Mouse (Mus musculus) midbrain, embryonic 11.5 days (tissue): ENCODE measurements around the gene Olfr183. TPM values are rescaled to one million over a fixed set of nuclear protein-coding genes. Genes with fewer than 3 reads are reported as not detected.

Experiments used
- polyA plus RNA-seq: library from polyadenylated mRNA; unstranded; fragments of >200 nt; fragmentation: Nextera tagmentation; extraction: Ambion mirVana; gene quantifications from 2 replicates; pipeline ENCODE4 v1.2.1, GENCODE M21; 2014

Olfr183 gene
- polyA plus RNA-seq, 1 experiment from 2014 or later = not detected

Other genes starting within 250 kb of the Olfr183 start
- gene Olfr172, start 232.2 kb upstream of the Olfr183 start, polyA plus RNA-seq = not detected in 2 replicates
- gene Olfr173, start 195.1 kb upstream of the Olfr183 start, polyA plus RNA-seq = not detected in 2 replicates
- not detected in 2 replicates for gene Olfr175-ps1, start 168.6 kb upstream of the Olfr183 start, polyA plus RNA-seq
- not detected in 2 replicates for gene Olfr177, start 120.6 kb upstream of the Olfr183 start, polyA plus RNA-seq
- gene Olfr178, start 103.3 kb upstream of the Olfr183 start, polyA plus RNA-seq = not detected in 2 replicates
- not detected in 2 replicates for gene Olfr181, start 66.6 kb upstream of the Olfr183 start, polyA plus RNA-seq
- gene Olfr180, start 66.0 kb upstream of the Olfr183 start, polyA plus RNA-seq = not detected in 2 replicates
- gene Olfr186, start 34.9 kb downstream of the Olfr183 start, polyA plus RNA-seq = not detected in 2 replicates
- not detected in 2 replicates for gene Olfr187, start 44.4 kb downstream of the Olfr183 start, polyA plus RNA-seq
- not detected in 2 replicates for gene Olfr190, start 82.6 kb downstream of the Olfr183 start, polyA plus RNA-seq
- not detected in 2 replicates for gene Olfr191, start 94.5 kb downstream of the Olfr183 start, polyA plus RNA-seq
- not detected in 2 replicates for gene Olfr193, start 116.5 kb downstream of the Olfr183 start, polyA plus RNA-seq
- not detected in 2 replicates for gene Olfr194, start 125.7 kb downstream of the Olfr183 start, polyA plus RNA-seq
- not detected in 2 replicates for gene Olfr195, start 151.7 kb downstream of the Olfr183 start, polyA plus RNA-seq
- gene Olfr196, start 175.1 kb downstream of the Olfr183 start, polyA plus RNA-seq = not detected in 2 replicates
- gene Olfr198, start 208.2 kb downstream of the Olfr183 start, polyA plus RNA-seq = not detected in 2 replicates
- not detected in 2 replicates for gene Olfr199, start 224.4 kb downstream of the Olfr183 start, polyA plus RNA-seq